ENCODE assay signal across 13 mouse cellular contexts in genomic region chr10:59781205-59781931, GRCm38 (mm10).
DNase-seq lines count a peak whose midpoint lies in the region; ATAC-seq and TF ChIP-seq lines count a peak whose summit lies in the region.
"Had no signal": no experiment of that assay in that cellular context is flagged by ENCODE, and none has a peak within 500 bp of the region (broad histone marks: within the 10 kb centered on the region; RNA-seq: fewer than 3 reads in every experiment).

No protein-coding gene starts in this region.

- intact Hi-C loops in gastrocnemius, postnatal 36 days (cut with DNase I), result no loop called here

- no peaks in the 10 kb centered on the region for H3K36me3 ChIP-seq in lung, postnatal 0 days (ENCODE audit: insufficient read depth, low read length)
- 0 out of 2 replicates have a peak, but pooled peaks cover 2% of the 10 kb centered on the region for H3K36me3 ChIP-seq in midbrain, embryonic 10.5 days
- H3K36me3 ChIP-seq: heart, embryonic 15.5 days had no signal

- no peak overlapping the region for H3K4me3 ChIP-seq in lung, postnatal 0 days (ENCODE audit: low read depth, low read length)
- no peak overlapping the region for H3K4me3 ChIP-seq in midbrain, embryonic 10.5 days
- H3K4me3 ChIP-seq: heart, embryonic 15.5 days had no signal

- H3K27ac ChIP-seq in lung, postnatal 0 days (ENCODE audit: low read length), result no peak overlapping the region
- H3K27ac ChIP-seq in midbrain, embryonic 10.5 days (replicated peaks), result peak overlapping the region; percentile 69
- H3K27ac ChIP-seq: heart, embryonic 15.5 days; macrophage had no signal

- H3K4me1 ChIP-seq in lung, postnatal 0 days (ENCODE audit: insufficient read depth, low read depth, low read length), result no peaks in the 10 kb centered on the region
- H3K4me1 ChIP-seq in midbrain, embryonic 10.5 days, result peaks cover 44% of the 10 kb centered on the region

- TF ChIP-seq CTCF in lung, postnatal 0 days (IDR thresholded peaks at IDR 0.05), result peak; percentile 22

- 87% methylated on average over 7 of the region's 7 CpGs for WGBS in lung, postnatal 0 days
- WGBS in midbrain, embryonic 10.5 days, result 58% methylated on average over 7 of the region's 7 CpGs

- DNase-seq in embryo, embryonic 11 days, result peak; percentile 34
- no peak for DNase-seq in embryo, embryonic 10 days (ENCODE audit: low spot score)
- no peak for DNase-seq in lung, postnatal 0 days (ENCODE audit: low spot score)
- DNase-seq in lung, postnatal 25 days (ENCODE audit: low spot score), result no peak
- DNase-seq in midbrain, embryonic 10.5 days (ENCODE audit: low spot score), result peak; percentile 30
- DNase-seq in gastrocnemius, postnatal 36 days, result no peak
- DNase-seq in cerebellum, postnatal 10 days, result no peak
- DNase-seq: adrenal gland, postnatal 25 days; kidney, postnatal 4 days had no signal

- no peak for ATAC-seq in lung, postnatal 0 days
- no peak for ATAC-seq in monocyte, adult 5-6 weeks (replicated peaks; ENCODE audit: insufficient number of reproducible peaks, low FRiP score, low TSS enrichment, poor library complexity, severe bottlenecking)
- ATAC-seq: intestine, embryonic 16.5 days had no signal

- TF ChIP-seq EP300 in lung, postnatal 0 days (IDR thresholded peaks at IDR 0.05), result no peak

- H3K9ac ChIP-seq in lung, postnatal 0 days (replicated peaks; ENCODE audit: low read depth), result no peak overlapping the region
- H3K9ac ChIP-seq: heart, embryonic 15.5 days had no signal

- no peak overlapping the region for H3K4me2 ChIP-seq in lung, postnatal 0 days (replicated peaks; ENCODE audit: low read depth, low read length)
- H3K4me2 ChIP-seq: heart, embryonic 15.5 days had no signal

- no peaks in the 10 kb centered on the region for H3K27me3 ChIP-seq in lung, postnatal 0 days (replicated peaks; ENCODE audit: insufficient read depth, low read length)
- H3K27me3 ChIP-seq in midbrain, embryonic 10.5 days (ENCODE audit: low read depth, poor library complexity, severe bottlenecking), result no peaks in the 10 kb centered on the region
- H3K27me3 ChIP-seq: heart, embryonic 15.5 days had no signal

- H3K9me3 ChIP-seq in lung, postnatal 0 days (ENCODE audit: low read length), result no peaks in the 10 kb centered on the region
- H3K9me3 ChIP-seq in midbrain, embryonic 10.5 days (replicated peaks), result no peaks in the 10 kb centered on the region
- H3K9me3 ChIP-seq: heart, embryonic 15.5 days had no signal

Comparison
In these comparisons a context has a peak if more than half of its experiments do, and no peak if none do; other contexts are left out.
1. DNase-seq: peak in embryo, embryonic 11 days (single experiment) and midbrain, embryonic 10.5 days (single experiment); none in embryo, embryonic 10 days (single experiment), lung, postnatal 0 days (single experiment), lung, postnatal 25 days (single experiment), gastrocnemius, postnatal 36 days (0 of 2) and cerebellum, postnatal 10 days (0 of 2).